Mouse (Mus musculus) Patski (cell line): ENCODE measurements at regions not wholly inside any gene's neighbourhood (a gene's known extent, or its start where the extent isn't known, plus 50 kb on each side); places are given as distances from the start of the nearest gene placed in this dataset.

ENCODE experiments used
- ATAC-seq: fragments of 100-300 bp; one replicate; pipeline ENCODE4 v1.8.0; 2021
- CTCF ChIA-PET: fragments of 350-600 bp; sonication (Branson Sonifier 250); formaldehyde crosslinking; loops from one replicate; lab custom pipeline; 2022; ENCODE audit warnings: inconsistent platforms; lab: Charles Lee
- POLR2A ChIA-PET: fragments of 350-600 bp; sonication (Branson Sonifier 250); formaldehyde crosslinking; loops from one replicate; lab custom pipeline; 2022; ENCODE audit warnings: antibody characterized with exemption, inconsistent platforms; lab: Charles Lee
- DNase-seq: peaks from one replicate; pipeline ENCODE4 v3.0.0-alpha.2; 2011; ENCODE audit warnings: low read depth, low spot score
- H3K27me3 ChIP-seq: fragments of 371-371 bp; one replicate; pipeline ENCODE4 v1.5.1; 2021
- CTCF ChIP-seq: fragments of 100-300 bp; IDR thresholded peaks from one replicate; pipeline ENCODE4 v1.5.1; 2021
- in situ Hi-C: fragments of 300-500 bp; cut with MboI; formaldehyde crosslinking; loops from 3 replicates; pipeline ENCODE4 v1.11.1; 2018; ENCODE audit warnings: low pct_unique_long_range_greater_than_20kb, mixed read lengths

DNA sequence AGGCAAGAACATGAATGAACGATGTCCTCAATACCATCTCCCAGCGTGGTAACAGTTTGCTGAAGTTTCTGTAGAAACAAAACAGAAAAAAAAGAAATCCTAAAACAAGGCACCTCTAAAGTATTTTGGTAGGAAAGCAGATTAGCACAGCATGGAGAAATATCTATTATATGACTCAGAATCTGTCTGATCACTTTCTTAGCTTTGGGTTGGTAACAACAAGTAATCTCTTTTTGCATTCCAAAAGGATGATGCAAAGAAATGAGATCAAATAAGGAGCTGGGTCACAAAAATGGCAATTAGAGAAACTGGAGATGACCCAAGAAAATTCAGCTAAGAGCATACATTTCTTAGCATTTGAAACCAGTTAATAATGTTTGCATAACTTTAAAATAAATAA is 854.2 kb downstream of the Fstl5 start:
- TF ChIP-seq CTCF: no peak
- ATAC-seq (peak; percentile 67), DNase-seq (no peak)
- POLR2A ChIA-PET: no interaction called here
- CTCF ChIA-PET: interaction anchor here (1.5 kb wide), 1 partner anchor 10 kb away, joined by 4 read pairs; no protein-coding TSS in a partner anchor
- in situ Hi-C loops: no loop called here
- H3K27me3 ChIP-seq: no peaks in the 10 kb centered on the region

GRCm38 (mm10) chr3:76966849-76967248 is 892.8 kb downstream of the Fstl5 start:
- TF ChIP-seq CTCF: no peak
- POLR2A ChIA-PET: no interaction called here
- no peaks in the 10 kb centered on the region for H3K27me3 ChIP-seq
- in situ Hi-C loops: no loop called here
- ATAC-seq (no peak), DNase-seq (no peak)
- CTCF ChIA-PET: no interaction called here
